Mouse (Mus musculus): ENCODE measurements around the gene Mlf2.

- no peak for TF ChIP-seq CTCF (IDR thresholded peaks at IDR 0.05; ENCODE audit: control insufficient read depth, insufficient read depth, insufficient read length)
- TF ChIP-seq FOSL1 (IDR thresholded peaks at IDR 0.05; ENCODE audit: insufficient read depth, low read length, poor library complexity, severe bottlenecking) = no peak
- no peak for TF ChIP-seq USF1 (IDR thresholded peaks at IDR 0.05; ENCODE audit: low read depth)
- no peak for TF ChIP-seq MYOG (IDR thresholded peaks at IDR 0.05; ENCODE audit: control insufficient read depth, extremely low read depth, insufficient read length)
Observed at GRCm38 (mm10) chr6:124941679-124942078, 10.5 kb downstream of the Mlf2 start.
